Mouse (Mus musculus): ENCODE measurements around the gene 1810062G17Rik.

GRCm38 (mm10) chr3:36493641-36494283, 18.0 kb downstream of the 1810062G17Rik start:
- no peak for TF ChIP-seq POLR2A (IDR thresholded peaks at IDR 0.05; ENCODE audit: insufficient read depth, low read length)
- TF ChIP-seq CTCF (IDR thresholded peaks at IDR 0.05; ENCODE audit: low read depth, low read length): no peak
- TF ChIP-seq EP300 (IDR thresholded peaks at IDR 0.05; ENCODE audit: insufficient read depth, low read depth, low read length): no peak

Measured in ES-Bruce4 (cell line).